Mouse (Mus musculus) WW6 (cell line): Measurements from ENCODE around the gene AC161166.1.

ENCODE experiments used
- DNase-seq: peaks from one replicate; pipeline ENCODE4 v3.0.0-alpha.2; 2013; ENCODE audit warnings: low read depth, low spot score

The AC161166.1 gene

GRCm38 (mm10) chr7:24512355-24512754 is at the start of gene AC161166.1:
AC161166.1 (minus strand) TSS chr7:24512455.
- no peak for DNase-seq

- DNase-seq = no peak
Measured at GRCm38 (mm10) chr7:24561450-24561849, 49.2 kb upstream of the AC161166.1 start.

GRCm38 (mm10) chr7:24555786-24556185 is 43.5 kb upstream of the AC161166.1 start:
- no peak for DNase-seq

- DNase-seq = no peak
Measured at GRCm38 (mm10) chr7:24551985-24552759, 39.9 kb upstream of the AC161166.1 start.

- DNase-seq = no peak
Measured at GRCm38 (mm10) chr7:24547534-24548036, 35.3 kb upstream of the AC161166.1 start.

GRCm38 (mm10) chr7:24546634-24547389 is 34.6 kb upstream of the AC161166.1 start:
- DNase-seq = peak; percentile 92

- no peak for DNase-seq
Measured at GRCm38 (mm10) chr7:24546068-24546614, 33.9 kb upstream of the AC161166.1 start, which contains the start of the genes Pinlyp and Xrcc1. Pinlyp (minus strand) TSS chr7:24546118. Xrcc1 (plus strand) TSS chr7:24546289.

- no peak for DNase-seq
Measured at GRCm38 (mm10) chr7:24544506-24544905, 32.3 kb upstream of the AC161166.1 start.

GRCm38 (mm10) chr7:24539686-24540085 is 27.4 kb upstream of the AC161166.1 start:
- DNase-seq = no peak

GRCm38 (mm10) chr7:24538701-24539100 is 26.4 kb upstream of the AC161166.1 start:
- DNase-seq = no peak

GRCm38 (mm10) chr7:24538154-24538553 is 25.9 kb upstream of the AC161166.1 start:
- no peak for DNase-seq

- DNase-seq = no peak
Measured at GRCm38 (mm10) chr7:24537591-24537990, 25.3 kb upstream of the AC161166.1 start.

GRCm38 (mm10) chr7:24537081-24537480 is 24.8 kb upstream of the AC161166.1 start:
- DNase-seq = no peak

- no peak for DNase-seq
Measured at GRCm38 (mm10) chr7:24534301-24534700, 22.0 kb upstream of the AC161166.1 start.

GRCm38 (mm10) chr7:24533806-24534205 is 21.6 kb upstream of the AC161166.1 start:
- DNase-seq = no peak

GRCm38 (mm10) chr7:24533031-24533571 is 20.8 kb upstream of the AC161166.1 start:
- DNase-seq = no peak

- no peak for DNase-seq
Measured at GRCm38 (mm10) chr7:24531211-24531971, 19.1 kb upstream of the AC161166.1 start.

GRCm38 (mm10) chr7:24530062-24530931 is 18.0 kb upstream of the AC161166.1 start, which contains the start of gene Irgq:
Irgq (plus strand) TSS chr7:24530689.
- DNase-seq = peak; percentile 96

- no peak for DNase-seq
Measured at GRCm38 (mm10) chr7:24529580-24529979, 17.3 kb upstream of the AC161166.1 start.

GRCm38 (mm10) chr7:24528861-24529260 is 16.6 kb upstream of the AC161166.1 start:
- no peak for DNase-seq
